Mouse (Mus musculus) spleen, postnatal 4 days (tissue): ENCODE results near the gene Magi2.
"Not testable (repeated sequence)": the region's sequence is repeated elsewhere in the genome, so short reads cannot be mapped to it uniquely, and the experiment has no call there.

Source experiments
- DNase-seq, 2 experiments: peaks; one replicate each; pipeline ENCODE4 v3.0.0; 2022; ENCODE audit warnings: low spot score in 2 of 2

Gene Magi2

DNA sequence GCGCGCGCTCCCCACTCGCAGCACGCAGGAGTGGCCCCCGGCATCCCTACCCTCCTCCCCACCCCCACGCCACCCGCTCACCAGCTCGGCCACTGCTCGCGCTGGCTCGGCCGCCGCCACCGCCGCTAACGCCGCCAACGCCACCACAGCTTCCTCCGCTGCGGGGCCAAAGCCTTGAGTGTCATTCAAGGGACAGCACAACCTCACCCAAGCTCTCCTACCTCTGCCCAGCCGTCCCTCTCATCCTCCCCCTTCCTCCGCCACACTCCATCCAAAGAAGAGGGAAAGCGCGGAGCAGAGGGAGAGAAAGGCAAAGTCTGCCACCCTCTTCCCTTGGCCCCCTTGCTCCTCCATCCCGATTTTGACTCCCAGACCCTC, at the start of gene Magi2:
TSS of gene Magi2 (plus strand) at position 171 of the 378 bp plus-strand sequence.
- DNase-seq: no peak

DNA sequence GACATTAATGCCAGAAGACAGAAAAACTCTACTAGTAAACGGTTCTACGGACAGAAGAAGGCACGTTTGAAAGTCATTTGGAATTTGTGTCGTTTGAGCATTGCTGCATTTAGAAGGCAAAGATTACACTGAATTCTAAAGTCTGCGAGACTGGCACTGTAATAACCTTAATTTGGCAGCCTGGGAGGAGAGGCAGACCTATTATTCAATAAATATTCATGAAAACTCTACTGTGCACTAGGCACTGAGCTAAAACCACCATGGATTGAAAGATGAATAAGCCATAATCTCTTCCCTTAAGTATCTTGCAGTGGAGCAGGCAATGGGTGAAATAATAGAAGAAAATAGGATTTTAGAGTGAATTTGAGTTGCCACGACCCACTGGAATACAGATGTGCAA, 48.2 kb upstream of the Magi2 start:
- no peak for DNase-seq

DNA sequence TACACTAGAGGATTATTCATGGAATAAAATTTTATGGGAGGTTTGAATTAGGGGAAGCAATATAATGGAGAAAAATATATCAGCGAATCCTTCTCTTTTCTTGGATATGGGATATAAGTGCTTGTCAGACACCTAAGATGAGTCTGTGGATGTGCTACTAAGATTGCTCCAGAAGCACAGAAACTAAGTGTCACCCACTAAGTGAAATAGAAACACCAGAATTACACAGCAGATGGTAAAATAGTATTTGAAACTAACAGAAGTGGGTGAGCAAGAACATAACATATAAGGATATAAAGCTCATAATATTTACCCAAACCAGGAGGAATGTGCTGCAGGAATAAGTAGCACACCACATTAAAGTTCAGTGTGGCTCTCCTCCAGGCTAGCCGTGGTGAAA, 40.7 kb upstream of the Magi2 start:
- no peak for DNase-seq

DNA sequence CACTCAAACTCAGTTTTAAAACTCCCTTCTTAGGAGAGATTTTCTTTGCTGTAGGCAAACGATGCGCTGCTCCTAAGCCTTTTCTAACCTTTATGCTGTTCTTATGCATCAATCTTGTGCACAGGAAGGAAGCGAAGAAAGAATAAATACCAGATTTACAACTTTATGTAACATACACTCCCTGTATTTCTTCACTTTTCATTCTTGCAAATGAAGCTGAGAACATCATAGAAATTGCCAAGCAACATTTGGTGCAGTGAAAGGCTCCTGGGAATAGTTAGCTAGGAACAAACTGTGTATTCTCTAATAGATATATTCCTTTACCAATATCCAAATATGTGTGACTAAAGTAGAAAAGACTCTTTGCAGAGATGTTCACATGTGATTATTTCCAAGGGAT, 15.2 kb upstream of the Magi2 start:
- DNase-seq: no peak

DNA sequence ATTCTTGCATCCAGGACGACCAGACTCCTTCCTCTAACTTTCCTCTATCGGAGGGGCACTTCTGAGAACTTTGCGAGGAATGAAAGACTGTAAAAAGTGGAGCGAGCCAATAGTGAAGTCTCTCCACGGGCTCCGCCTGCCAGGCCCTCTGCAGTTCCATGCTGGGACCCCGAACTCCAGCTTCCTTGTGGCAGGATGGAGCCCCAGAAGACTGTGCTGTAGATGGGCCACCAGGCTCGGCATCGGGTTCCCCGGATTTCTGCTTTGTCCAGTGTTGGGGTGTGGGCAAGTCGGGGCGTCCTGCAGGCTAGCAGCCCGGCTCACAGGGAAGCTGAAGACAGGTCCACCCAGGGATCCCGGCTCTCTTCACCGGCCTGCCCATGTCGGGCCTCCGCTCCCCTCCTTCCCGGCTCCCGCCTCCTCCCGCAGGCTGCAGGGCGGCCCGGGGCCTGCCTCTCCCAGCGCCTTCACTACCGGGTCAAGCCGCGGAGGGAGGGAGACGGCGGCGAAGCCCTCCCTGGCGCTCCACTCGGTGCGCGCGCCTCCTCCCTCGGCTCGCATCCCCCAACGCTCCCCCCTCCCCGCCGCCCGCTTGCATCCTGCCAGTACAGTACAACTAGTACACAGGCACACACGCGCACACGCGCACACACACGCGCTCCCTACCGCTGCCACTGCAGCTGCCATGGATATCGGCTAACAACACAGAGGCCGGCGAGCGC, 531 bp upstream of the Magi2 start:
- no peak for DNase-seq

DNA sequence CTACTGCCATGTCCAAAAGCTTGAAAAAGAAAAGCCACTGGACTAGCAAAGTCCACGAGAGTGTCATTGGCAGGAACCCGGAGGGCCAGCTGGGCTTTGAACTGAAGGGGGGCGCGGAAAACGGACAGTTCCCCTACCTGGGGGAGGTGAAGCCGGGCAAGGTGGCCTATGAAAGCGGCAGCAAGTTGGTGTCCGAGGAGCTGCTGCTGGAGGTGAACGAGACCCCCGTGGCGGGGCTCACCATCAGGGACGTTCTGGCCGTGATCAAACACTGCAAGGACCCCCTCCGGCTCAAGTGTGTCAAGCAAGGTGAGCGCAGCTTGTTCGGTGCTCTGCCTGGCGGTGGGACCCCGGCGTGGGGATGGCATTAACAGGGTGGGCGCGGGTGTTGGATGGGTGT, 445 bp downstream of the Magi2 start:
- no peak for DNase-seq

DNA sequence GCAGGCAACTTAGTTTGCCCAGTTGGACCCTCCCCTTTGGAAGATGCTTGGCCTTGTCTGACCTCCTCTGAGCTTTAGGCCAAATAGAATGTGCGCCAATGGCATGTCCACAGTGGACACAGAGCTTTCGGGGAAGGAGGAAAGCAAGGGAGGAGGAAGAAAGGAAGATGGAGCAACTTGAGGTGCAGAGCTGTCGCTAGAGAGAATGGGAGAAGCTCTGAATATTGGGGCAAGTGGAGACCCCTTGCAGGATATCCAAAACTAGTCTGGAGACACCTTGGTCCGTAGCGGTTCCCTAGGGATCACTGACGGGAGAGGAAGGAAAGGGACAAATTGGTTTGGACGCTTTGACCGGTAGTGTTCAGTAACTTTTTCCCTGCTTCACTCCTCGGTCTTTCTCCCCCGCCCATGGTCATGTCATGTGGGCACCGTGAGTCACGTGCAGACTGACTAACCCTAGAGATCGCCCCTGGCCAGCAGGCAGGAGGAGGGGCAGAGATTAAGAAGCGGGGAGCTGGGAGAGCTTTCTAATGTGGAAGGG, 1.0 kb downstream of the Magi2 start:
- no peak for DNase-seq

DNA sequence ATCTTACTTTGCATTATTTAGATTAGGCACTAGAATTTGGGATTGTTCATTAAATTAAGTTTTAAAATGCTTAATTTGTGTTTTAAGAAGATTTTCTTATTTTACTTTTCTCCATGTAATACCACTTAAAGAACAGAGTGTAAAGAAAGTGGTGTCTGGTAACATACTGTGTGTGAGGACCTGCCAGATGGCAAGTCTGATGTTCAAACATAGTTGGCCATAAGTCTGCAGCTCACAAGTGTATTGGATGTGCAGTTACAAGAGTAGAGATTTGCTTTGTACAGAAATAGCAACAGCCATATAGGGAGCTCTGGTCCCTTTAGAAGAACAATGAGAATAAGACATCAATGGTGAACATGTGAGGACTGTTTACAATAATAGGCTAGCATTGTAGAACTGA, 15.0 kb downstream of the Magi2 start:
- no peak for DNase-seq

DNA sequence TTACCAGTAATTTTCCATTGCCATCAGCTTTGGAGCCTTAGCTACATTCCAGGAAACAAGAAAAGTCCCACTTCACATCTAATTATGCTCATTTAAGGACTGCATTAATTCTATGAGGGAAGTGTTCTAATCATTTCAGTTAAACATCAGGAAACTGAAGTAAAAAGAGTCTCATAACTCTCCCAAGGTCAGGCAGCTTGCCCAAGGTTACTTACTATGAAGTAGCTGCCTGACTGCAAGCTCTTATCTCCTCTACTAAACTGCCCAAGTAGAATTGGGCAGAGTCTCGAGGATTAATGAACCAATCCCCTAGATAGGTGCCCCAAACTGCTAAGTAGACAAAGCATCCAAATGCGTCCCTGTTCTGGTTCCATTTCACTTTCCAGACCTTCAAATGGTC, 19.6 kb downstream of the Magi2 start:
- DNase-seq: no peak

DNA sequence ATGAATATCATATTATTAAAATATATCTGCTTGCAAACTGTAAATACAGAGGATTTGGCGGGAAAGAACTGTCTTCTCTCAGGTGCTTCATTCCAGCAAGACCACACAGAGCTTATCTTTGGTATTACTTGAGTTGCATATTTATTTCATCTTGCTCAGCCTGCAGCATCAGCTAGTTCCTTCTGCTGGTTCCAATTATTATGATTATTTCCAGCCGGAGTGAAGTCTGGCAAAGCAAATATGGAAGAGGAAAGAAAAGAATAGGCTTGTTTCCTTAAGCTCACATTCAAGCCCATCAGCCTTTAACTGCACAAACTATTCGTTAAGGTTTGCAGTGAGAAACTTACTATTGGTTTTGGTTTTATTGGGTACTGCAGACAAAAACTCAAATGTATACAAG, 20.4 kb downstream of the Magi2 start:
- no peak for DNase-seq

DNA sequence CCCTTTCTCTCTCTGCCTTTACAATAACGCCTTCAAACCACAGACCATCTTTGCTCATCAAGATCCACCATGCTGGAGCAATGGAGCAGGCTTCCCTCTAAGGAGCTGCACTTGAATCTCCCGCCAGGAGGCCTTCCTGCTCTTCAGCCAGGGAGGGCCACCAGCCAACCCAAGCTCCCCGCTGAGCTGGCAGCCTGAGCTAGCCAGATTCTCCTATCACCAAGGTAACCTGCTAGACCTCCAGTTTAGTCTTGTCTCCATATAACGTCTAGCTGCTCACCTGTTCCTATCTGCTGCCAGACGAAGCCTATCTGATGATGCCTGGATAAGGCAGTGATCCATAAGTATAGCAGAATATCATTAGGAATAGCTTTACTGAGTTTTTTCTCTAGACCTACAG, 36.0 kb downstream of the Magi2 start:
- DNase-seq: peak in 1 of 2 experiments; percentile 51

DNA sequence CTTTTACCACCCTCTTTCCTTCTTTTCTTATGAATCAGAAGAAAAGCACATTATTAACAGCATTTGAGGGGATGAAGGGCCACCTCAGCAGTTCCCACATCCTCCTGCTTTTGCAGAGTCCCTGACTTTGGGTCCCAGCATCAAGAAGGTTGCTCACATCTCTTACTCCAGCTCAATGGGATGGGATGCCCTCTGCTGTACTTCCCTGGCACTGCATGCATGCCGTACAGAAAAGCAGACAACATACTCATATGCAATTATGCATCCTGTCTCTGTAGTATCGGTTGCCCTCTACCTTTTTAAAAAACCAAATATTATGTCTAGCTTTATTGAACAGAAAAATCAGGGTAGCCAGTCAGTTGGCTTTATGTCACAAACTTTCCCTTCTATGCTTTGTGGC, 37.8 kb downstream of the Magi2 start:
- no peak for DNase-seq

DNA sequence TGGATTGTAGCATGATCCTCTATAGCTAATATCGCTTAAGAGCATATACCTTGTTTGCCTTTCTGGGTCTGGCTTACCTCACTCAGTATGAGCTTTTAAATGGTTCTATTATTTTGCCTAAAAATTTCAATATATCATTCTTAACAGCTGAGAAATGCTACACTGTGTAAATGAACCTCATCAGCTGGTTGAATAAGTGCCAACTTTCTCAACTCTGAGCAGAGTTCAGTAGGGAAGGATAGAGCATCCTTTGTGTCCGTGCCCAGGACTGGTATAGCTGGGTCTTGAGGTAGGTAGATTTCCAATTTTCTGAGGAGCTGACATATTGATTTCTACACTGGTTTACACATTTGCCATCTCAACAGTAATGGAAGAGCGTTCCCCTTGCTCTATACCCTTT, 65.7 kb downstream of the Magi2 start:
- DNase-seq: no peak

DNA sequence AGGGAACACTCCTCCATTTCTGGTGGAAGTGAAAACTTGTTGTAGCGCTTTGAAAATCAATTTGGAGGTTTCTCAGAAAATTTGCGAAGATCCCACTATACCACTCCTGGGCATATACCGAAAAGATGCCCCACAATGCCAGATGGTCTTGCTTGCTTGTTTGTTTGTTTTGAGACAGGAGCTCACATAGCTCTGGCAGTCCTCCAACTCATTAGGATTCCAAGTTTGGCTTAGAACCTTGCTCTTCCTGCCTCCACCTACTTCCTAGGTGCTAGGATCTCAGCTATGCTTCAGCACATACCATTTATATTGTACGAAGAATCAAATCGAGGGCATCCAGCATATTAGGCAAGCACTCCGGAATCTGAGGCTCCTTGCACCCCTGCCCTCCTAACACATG, 79.8 kb downstream of the Magi2 start:
- DNase-seq: no peak

DNA sequence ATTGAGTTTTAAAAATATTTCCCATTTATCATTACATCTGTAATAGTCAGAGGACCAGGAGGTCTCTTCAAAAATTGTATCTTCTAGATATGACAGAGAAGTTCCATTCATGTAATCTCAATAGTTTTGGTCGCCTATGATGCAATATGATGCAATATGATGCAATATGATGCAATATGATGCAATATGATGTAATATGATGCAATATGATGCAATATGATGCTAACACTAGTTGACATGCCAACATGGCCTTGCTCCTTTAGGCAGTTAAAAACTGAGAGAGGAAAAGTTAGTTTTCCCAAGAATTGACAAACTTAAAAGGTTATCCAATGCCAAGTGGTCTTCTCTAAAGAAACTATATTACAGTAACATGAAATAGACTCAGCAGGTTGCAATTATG, 83.0 kb downstream of the Magi2 start:
- no peak for DNase-seq

DNA sequence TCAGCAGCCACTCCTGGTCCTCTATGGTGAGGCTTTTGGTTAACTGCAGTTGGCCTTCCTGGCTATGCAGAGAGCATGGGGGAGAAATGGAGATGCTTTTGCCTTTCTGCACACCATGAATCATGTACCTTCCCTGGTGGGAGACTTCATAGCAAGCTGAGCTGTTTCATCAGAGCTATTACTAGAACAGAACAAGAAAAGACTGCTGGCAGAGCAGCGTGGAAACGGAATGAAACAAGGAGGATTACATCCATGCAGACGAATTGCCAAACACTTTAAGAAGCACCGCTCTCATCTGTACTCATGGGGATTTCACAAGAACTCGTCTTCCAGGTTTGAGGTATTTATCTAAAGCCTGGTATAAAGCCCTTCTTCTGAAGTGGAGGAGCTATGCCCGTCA, 95.7 kb downstream of the Magi2 start:
- DNase-seq: no peak

DNA sequence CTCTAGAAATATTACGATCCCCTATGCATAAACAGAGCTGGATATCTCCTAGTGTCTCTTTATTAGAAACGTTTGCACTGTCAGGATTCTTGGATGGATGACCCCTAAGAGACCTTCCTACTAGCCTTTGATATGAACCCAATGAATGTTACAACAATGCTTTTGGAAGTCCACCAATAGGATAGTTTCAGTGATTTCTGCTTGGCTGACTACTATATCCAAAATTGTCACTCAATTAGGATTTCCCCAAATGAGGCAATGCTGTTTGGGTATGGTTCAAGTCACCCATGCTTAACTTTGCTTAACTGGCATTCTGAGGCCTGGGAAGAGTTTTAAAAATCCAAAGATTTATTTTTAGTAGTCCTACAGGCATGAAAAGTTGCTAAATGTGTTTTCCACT, 110.7 kb downstream of the Magi2 start:
- no peak for DNase-seq

DNA sequence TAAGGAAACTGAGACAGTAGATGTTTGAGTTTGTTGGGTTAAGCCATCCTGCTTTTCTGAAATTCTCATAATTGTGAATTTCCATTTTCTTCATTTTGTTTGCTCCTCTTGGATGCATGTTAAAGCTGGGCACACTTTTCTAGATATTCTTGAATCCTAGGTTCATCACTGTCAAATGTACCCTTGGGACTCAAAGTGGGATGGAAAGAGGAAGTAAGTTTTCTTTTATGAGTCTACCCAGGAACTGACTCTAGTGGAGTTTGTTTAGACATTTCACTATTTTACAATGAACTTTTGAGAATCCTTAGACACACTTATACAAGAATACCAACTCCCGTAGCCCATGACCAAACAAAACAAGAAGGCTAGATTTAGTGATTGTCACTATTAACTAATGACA, 141.3 kb downstream of the Magi2 start:
- DNase-seq: no peak

DNA sequence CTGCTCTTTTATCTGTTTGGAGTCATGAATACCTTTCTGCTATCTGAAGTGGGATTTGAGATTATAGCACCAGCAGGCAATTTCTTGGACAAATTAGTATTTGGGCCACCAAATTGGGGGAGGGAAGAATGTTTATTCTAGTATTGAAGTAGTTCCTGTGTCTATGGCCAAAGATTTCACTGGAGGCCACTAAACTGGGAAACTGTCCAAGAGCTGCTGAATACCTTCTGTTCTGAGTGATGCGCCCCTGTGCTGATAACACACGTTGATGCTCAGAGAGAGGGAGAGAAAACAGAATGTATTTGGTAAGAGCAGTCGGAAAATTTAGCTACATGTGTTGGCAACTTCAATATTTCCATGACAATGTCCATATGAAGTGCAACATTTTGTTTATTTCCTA, 169.0 kb downstream of the Magi2 start:
- DNase-seq: no peak

DNA sequence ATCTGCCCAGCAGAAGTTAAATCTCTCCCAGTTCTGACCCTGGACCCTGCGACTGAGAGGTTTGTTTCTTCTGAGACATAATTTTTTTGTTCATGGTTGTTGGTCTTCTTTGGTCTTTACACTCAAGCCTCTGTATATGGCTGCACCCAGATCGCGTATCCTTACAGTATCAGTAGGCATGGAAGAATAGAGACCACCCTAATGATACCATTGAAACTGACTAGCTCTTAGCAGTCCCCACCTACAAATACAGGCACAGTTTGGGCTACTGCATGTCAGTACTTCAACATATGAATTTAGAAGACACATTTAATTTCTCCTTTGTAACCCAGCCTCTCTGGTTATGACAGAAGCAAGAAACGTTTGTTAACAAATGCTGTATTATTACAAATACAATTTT, 173.5 kb downstream of the Magi2 start:
- no peak for DNase-seq

DNA sequence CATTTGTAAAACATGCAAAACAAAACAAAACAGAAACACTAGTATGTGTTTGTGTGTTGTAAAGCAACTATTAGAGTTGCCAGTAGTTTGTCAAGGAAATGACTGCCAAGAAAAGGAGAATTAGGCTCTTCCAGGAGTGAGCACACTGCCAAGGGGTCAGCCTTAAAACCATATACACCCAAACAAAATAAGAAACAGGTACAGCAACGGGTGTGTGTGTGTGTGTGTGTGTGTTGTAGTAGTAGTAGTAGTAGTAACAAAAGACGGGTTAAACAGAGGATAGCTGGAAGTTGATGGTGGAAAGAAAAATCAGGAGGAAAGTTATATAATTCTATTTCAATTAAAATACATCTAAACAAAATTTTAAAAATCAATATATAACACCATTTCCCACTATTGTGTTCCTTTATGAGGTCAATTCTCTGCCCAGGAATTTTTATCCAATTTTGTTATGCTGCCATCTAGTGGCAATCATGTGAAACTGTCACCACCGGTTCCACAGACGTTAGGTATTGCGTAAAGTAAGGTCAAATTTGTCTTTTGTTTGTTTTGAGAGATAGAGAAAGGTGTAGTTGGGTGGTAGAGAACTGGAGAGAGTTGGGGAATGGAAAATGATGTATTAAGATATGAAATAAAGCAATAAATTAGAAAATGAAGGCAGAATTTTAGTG, 174.0 kb downstream of the Magi2 start:
- DNase-seq: no peak

DNA sequence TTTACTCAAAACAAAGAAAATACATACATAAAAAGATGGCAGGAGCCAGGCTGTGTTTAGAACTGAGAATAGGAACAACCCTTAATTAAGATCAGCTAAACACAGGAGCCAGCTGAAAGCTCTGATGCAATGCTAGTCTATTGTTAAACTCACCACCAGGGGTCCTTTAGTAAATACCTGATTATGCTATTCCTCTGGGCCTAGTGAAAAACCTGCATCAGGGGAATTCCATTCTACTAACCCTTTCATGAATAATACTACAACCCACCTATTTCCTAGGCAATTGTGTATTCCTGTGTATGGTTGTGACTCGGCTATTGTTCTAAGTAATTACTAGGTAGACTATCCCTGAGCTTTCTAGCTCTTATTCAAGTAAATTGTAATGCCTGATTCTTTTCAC, 177.4 kb downstream of the Magi2 start:
- not testable (repeated sequence) for DNase-seq

DNA sequence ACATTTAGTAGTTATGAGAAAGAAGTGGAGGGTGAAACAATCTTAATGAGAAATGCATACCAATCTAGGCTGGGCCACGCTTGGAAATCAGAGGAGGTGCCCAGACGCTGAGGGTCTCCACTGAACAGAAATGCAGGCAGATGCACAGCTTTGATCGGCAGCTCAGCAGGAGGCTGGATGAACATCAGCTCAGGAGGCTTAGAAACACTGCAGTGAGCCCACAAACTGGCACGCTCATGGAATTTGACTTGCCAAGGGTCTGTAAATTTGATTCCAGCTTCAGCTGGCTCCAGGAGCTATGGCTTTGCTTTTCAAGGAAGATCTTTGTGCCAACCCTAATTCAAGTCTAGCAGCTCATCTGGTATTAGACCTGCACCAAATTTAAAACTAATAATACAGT, 187.7 kb downstream of the Magi2 start:
- DNase-seq: no peak

DNA sequence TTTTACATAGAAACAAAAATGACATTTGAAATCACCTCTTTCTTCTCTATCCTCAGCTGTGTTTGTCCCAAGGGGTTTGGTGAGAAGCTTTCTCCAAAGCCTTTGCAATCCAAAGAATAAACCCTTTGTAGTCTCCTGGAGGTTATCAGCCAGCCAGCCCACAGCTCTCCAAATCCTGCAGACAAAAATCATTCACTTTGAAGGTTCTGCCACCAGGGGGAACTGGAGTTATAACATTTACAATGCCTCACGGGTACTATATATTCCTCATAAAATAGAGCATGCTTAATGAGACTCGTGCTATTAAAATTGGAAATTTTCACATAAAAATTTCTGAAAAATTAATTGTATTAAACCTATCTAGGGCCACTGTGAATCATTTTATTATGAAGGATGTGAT, 202.5 kb downstream of the Magi2 start:
- no peak for DNase-seq
